Mouse (Mus musculus) heart, postnatal 0 days (tissue): ENCODE measurements around the gene Plin5. TPM values are rescaled to one million over a fixed set of nuclear protein-coding genes. Genes with fewer than 3 reads are reported as not detected.
A peak's percentile ranks its signal among the peaks of the same experiment; 100 is the strongest.

Experiments
- ATAC-seq: fragments of 200-750 bp; cut with Nextera tagmentation; 2 replicates; pipeline ENCODE4 v1.8.0; 2017; ENCODE audit warnings: low read depth, moderate number of reproducible peaks, moderate library complexity; ENCODE audit not compliant: insufficient read depth
- DNase-seq: peaks from one replicate; pipeline ENCODE4 v3.0.0-alpha.2; 2016; ENCODE audit warnings: low spot score
- H3K27ac ChIP-seq: fragments of 300-500 bp; sonication (generic); 2 replicates; pipeline ENCODE4 v1.5.1; 2014; ENCODE audit warnings: low read depth, mild to moderate bottlenecking
- H3K27me3 ChIP-seq: fragments of 300-500 bp; sonication (generic); 2 replicates; pipeline ENCODE4 v1.6.1; 2014; ENCODE audit warnings: low read length, mixed read lengths; ENCODE audit not compliant: control insufficient read depth, insufficient read depth
- H3K36me3 ChIP-seq: fragments of 300-500 bp; sonication (generic); replicated peaks from 2 replicates; pipeline ENCODE4 v1.6.1; 2014; ENCODE audit warnings: low read length, mixed read lengths; ENCODE audit not compliant: control insufficient read depth, insufficient read depth
- H3K4me1 ChIP-seq: fragments of 300-500 bp; sonication (generic); 2 replicates; pipeline ENCODE4 v1.6.1; 2014; ENCODE audit warnings: antibody characterized with exemption; ENCODE audit not compliant: control insufficient read depth, insufficient read depth
- H3K4me2 ChIP-seq: fragments of 300-500 bp; sonication (generic); 2 replicates; pipeline ENCODE4 v1.6.1; 2014; ENCODE audit warnings: low read depth, mild to moderate bottlenecking, low read length, moderate library complexity
- H3K4me3 ChIP-seq: fragments of 300-500 bp; sonication (generic); 2 replicates; pipeline ENCODE4 v1.5.1; 2014; ENCODE audit warnings: low read depth, low read length
- H3K9ac ChIP-seq: fragments of 300-500 bp; sonication (generic); replicated peaks from 2 replicates; pipeline ENCODE4 v1.6.1; 2014; ENCODE audit warnings: low read depth, low read length, mixed read lengths
- H3K9me3 ChIP-seq: fragments of 300-500 bp; sonication (generic); replicated peaks from 2 replicates; pipeline ENCODE4 v1.6.1; 2016; ENCODE audit warnings: low read length; ENCODE audit not compliant: control insufficient read depth
- CTCF ChIP-seq: IDR thresholded peaks from 2 replicates; pipeline ENCODE4 v1.5.1; 2016; ENCODE audit warnings: antibody characterized with exemption, control low read depth, low read depth
- EP300 ChIP-seq: IDR thresholded peaks from 2 replicates; pipeline ENCODE4 v1.6.1; 2016; ENCODE audit warnings: antibody characterized with exemption, low read depth
- WGBS: fragments of 180-500 bp; shearing (Covaris S2); extraction: QIAGEN DNeasy Blood & Tissue Kit; methylation state at CpG from one replicate; pipeline ENCODE4 v1.1.7; 2014; 5-methylcytosine and 5-hydroxymethylcytosine counted together
- polyA plus RNA-seq: library from polyadenylated mRNA; unstranded; fragments of >200 nt; fragmentation: Nextera tagmentation; extraction: Ambion mirVana; gene quantifications from 2 replicates; pipeline ENCODE4 v1.2.1, GENCODE M21; 2015
- total RNA-seq: library from RNA; depleted of rRNA; stranded (reverse); fragments of >200 nt; gene quantifications from 2 replicates; pipeline ENCODE4 v1.2.3, GENCODE M21; 2014; ENCODE audit warnings: low replicate concordance

The Plin5 gene
- total and polyA plus RNA-seq, 2 experiments from 2014 or later = 55.7 to 58.8 TPM

- Histone ChIP-seq H3K4me2 (no peak overlapping the region), H3K9ac (no peak overlapping the region), H3K36me3 (peaks cover 50% of the 10 kb centered on the region), H3K27me3 (no peaks in the 10 kb centered on the region), H3K27ac (no peak overlapping the region), H3K4me3 (no peak overlapping the region), H3K4me1 (peaks cover 7% of the 10 kb centered on the region), H3K9me3 (no peaks in the 10 kb centered on the region)
- ATAC-seq = no peak
- TF ChIP-seq CTCF (no peak), EP300 (no peak)
- 96% methylated on average over 8 of the region's 8 CpGs for WGBS
- no peak for DNase-seq
Measured at GRCm38 (mm10) chr17:56103465-56104285, 13.7 kb downstream of the Plin5 start.

GRCm38 (mm10) chr17:56102927-56103326 lies 14.5 kb downstream of the Plin5 start:
- peaks cover 57% of the 10 kb centered on the region for H3K36me3 ChIP-seq
- H3K4me1 ChIP-seq = peaks cover 3% of the 10 kb centered on the region
- no peak overlapping the region for H3K27ac ChIP-seq
- no peak overlapping the region for H3K4me3 ChIP-seq
- WGBS = 94% methylated on average over 9 of the region's 9 CpGs
- H3K4me2 ChIP-seq = no peak overlapping the region
- no peak overlapping the region for H3K9ac ChIP-seq
- DNase-seq (no peak), ATAC-seq (no peak)
- no peaks in the 10 kb centered on the region for H3K27me3 ChIP-seq
- H3K9me3 ChIP-seq = no peaks in the 10 kb centered on the region
- TF ChIP-seq EP300 = no peak
- TF ChIP-seq CTCF = no peak

- H3K4me2 ChIP-seq = no peak overlapping the region
Measured at GRCm38 (mm10) chr17:56102158-56102557, 15.2 kb downstream of the Plin5 start.

GRCm38 (mm10) chr17:56100811-56101210 lies 16.6 kb downstream of the Plin5 start:
- Histone ChIP-seq H3K4me2 (no peak overlapping the region), H3K36me3 (peaks cover 67% of the 10 kb centered on the region), H3K9ac (no peak overlapping the region), H3K4me3 (no peak overlapping the region), H3K27ac (no peak overlapping the region), H3K9me3 (no peaks in the 10 kb centered on the region), H3K27me3 (no peaks in the 10 kb centered on the region), H3K4me1 (no peaks in the 10 kb centered on the region)
- no peak for DNase-seq
- ATAC-seq = no peak
- 90% methylated on average over 3 of the region's 3 CpGs for WGBS
- TF ChIP-seq CTCF = no peak
- no peak for TF ChIP-seq EP300

More at GRCm38 (mm10) chr17:56102158-56102557, 15.2 kb downstream of the Plin5 start:
- TF ChIP-seq CTCF = no peak
- no peak for TF ChIP-seq EP300
- Histone ChIP-seq H3K9ac (no peak overlapping the region), H3K27ac (no peak overlapping the region), H3K4me1 (no peaks in the 10 kb centered on the region), H3K27me3 (no peaks in the 10 kb centered on the region), H3K36me3 (peaks cover 57% of the 10 kb centered on the region), H3K9me3 (no peaks in the 10 kb centered on the region), H3K4me3 (no peak overlapping the region)
- ATAC-seq = no peak
- no peak for DNase-seq
- WGBS = 94% methylated on average over 5 of the region's 5 CpGs

GRCm38 (mm10) chr17:56098711-56099572 lies 18.5 kb downstream of the Plin5 start:
- ATAC-seq = no peak
- Histone ChIP-seq H3K36me3 (peaks cover 76% of the 10 kb centered on the region), H3K4me1 (no peaks in the 10 kb centered on the region), H3K4me2 (no peak overlapping the region), H3K27ac (no peak overlapping the region), H3K4me3 (no peak overlapping the region), H3K9me3 (no peaks in the 10 kb centered on the region), H3K27me3 (no peaks in the 10 kb centered on the region), H3K9ac (no peak overlapping the region)
- peak; percentile 18; the same call in 1 of the 2 replicates for TF ChIP-seq CTCF
- TF ChIP-seq EP300 = no peak
- 88% methylated on average over 15 of the region's 15 CpGs for WGBS
- DNase-seq = no peak
